Mouse (Mus musculus) kidney, adult 2 months (tissue): Measurements from ENCODE around the gene Pfkm. TPM values are rescaled to one million over a fixed set of nuclear protein-coding genes. Genes with fewer than 3 reads are reported as not detected.

ENCODE experiments used
- DNase-seq: peaks from one replicate; pipeline ENCODE4 v3.0.0; 2021
- H3K27ac ChIP-seq: fragments of 200-500 bp; 2 replicates; pipeline ENCODE4 v1.5.1; 2012; ENCODE audit warnings: low read depth, low read length, control low read depth, inconsistent platforms; ENCODE audit not compliant: insufficient read depth
- H3K27me3 ChIP-seq: fragments of 200-500 bp; replicated peaks from 2 replicates; pipeline ENCODE4 v1.6.1; 2012; ENCODE audit warnings: mild to moderate bottlenecking, moderate library complexity, low read length, inconsistent platforms; ENCODE audit not compliant: control insufficient read depth, insufficient read depth
- H3K36me3 ChIP-seq: fragments of 200-500 bp; 2 replicates; pipeline ENCODE4 v1.6.1; 2012; ENCODE audit warnings: mild to moderate bottlenecking, moderate library complexity, low read length, inconsistent platforms; ENCODE audit not compliant: control insufficient read depth, insufficient read depth
- H3K4me1 ChIP-seq: fragments of 200-500 bp; 2 replicates; pipeline ENCODE4 v1.6.1; 2011; ENCODE audit warnings: low read length; ENCODE audit not compliant: control insufficient read depth, insufficient read depth
- H3K4me3 ChIP-seq: fragments of 200-500 bp; 2 replicates; pipeline ENCODE4 v1.5.1; 2011; ENCODE audit warnings: mild to moderate bottlenecking, low read depth, low read length, control low read depth; ENCODE audit not compliant: insufficient read depth
- CTCF ChIP-seq: fragments of 200-500 bp; conservative IDR thresholded peaks from 2 replicates; pipeline ENCODE4 v1.5.1; 2011; ENCODE audit warnings: low read depth, mild to moderate bottlenecking, control low read depth, low read length, moderate library complexity, mixed read lengths; ENCODE audit not compliant: insufficient read depth, insufficient read length
- POLR2A ChIP-seq: fragments of 200-500 bp; IDR thresholded peaks from one replicate; pipeline ENCODE4 v1.6.1; 2011; ENCODE audit warnings: low read depth, low read length, control low read depth
- WGBS: fragments of 180-500 bp; shearing (Covaris S2); methylation state at CpG from one replicate; pipeline ENCODE4 v1.1.7; 2018; 5-methylcytosine and 5-hydroxymethylcytosine counted together
- polyA plus RNA-seq: library from polyadenylated mRNA; depleted of rRNA; stranded (reverse); fragments of >200 nt; gene quantifications from 2 replicates; pipeline ENCODE4 v1.2.3, GENCODE M21; 2012

Gene Pfkm
- polyA plus RNA-seq, 1 experiment: 56.2 TPM

GRCm38 (mm10) chr15:98152916-98153315 lies 60.5 kb downstream of the Pfkm start:
- WGBS: 81% methylated on average over 7 of the region's 7 CpGs
- Histone ChIP-seq H3K4me3 (no peak overlapping the region), H3K36me3 (no peaks in the 10 kb centered on the region), H3K27ac (no peak overlapping the region), H3K4me1 (no peaks in the 10 kb centered on the region), H3K27me3 (no peaks in the 10 kb centered on the region)
- no peak for DNase-seq
- no peak for TF ChIP-seq POLR2A
- no peak for TF ChIP-seq CTCF

- TF ChIP-seq CTCF: peak; percentile 38
- no peak for TF ChIP-seq POLR2A
- Histone ChIP-seq H3K4me3 (no peak overlapping the region), H3K27ac (no peak overlapping the region), H3K4me1 (no peaks in the 10 kb centered on the region), H3K36me3 (no peaks in the 10 kb centered on the region), H3K27me3 (no peaks in the 10 kb centered on the region)
- 18% methylated on average over 3 of the region's 3 CpGs for WGBS
- DNase-seq: peak; percentile 43
These were observed 61.2 kb downstream of the Pfkm start for GRCm38 (mm10) chr15:98153625-98154024.

GRCm38 (mm10) chr15:98154146-98154545 lies 61.8 kb downstream of the Pfkm start:
- DNase-seq: no peak
- H3K4me1 ChIP-seq: no peaks in the 10 kb centered on the region
- WGBS: 57% methylated on average over 4 of the region's 4 CpGs

GRCm38 (mm10) chr15:98154631-98155030 lies 62.2 kb downstream of the Pfkm start:
- TF ChIP-seq POLR2A (no peak), CTCF (no peak)
- no peaks in the 10 kb centered on the region for H3K4me1 ChIP-seq
- H3K4me3 ChIP-seq: no peak overlapping the region
- WGBS: 81% methylated on average over 3 of the region's 3 CpGs
- no peaks in the 10 kb centered on the region for H3K27me3 ChIP-seq
- no peaks in the 10 kb centered on the region for H3K36me3 ChIP-seq
- no peak overlapping the region for H3K27ac ChIP-seq
- no peak for DNase-seq

More at GRCm38 (mm10) chr15:98154146-98154545, 61.8 kb downstream of the Pfkm start:
- Histone ChIP-seq H3K4me3 (no peak overlapping the region), H3K27me3 (no peaks in the 10 kb centered on the region), H3K36me3 (no peaks in the 10 kb centered on the region), H3K27ac (no peak overlapping the region)
- TF ChIP-seq CTCF (no peak), POLR2A (no peak)

GRCm38 (mm10) chr15:98155272-98155671 lies 62.9 kb downstream of the Pfkm start:
- Histone ChIP-seq H3K27ac (no peak overlapping the region), H3K36me3 (no peaks in the 10 kb centered on the region), H3K4me3 (no peak overlapping the region), H3K4me1 (no peaks in the 10 kb centered on the region), H3K27me3 (no peaks in the 10 kb centered on the region)
- DNase-seq: no peak
- WGBS: 92% methylated on average over 5 of the region's 5 CpGs
- TF ChIP-seq POLR2A (no peak), CTCF (no peak)

GRCm38 (mm10) chr15:98155944-98156343 lies 63.6 kb downstream of the Pfkm start:
- 66% methylated on average over 4 of the region's 4 CpGs for WGBS

GRCm38 (mm10) chr15:98157253-98157652 lies 64.9 kb downstream of the Pfkm start:
- TF ChIP-seq CTCF (no peak), POLR2A (no peak)
- WGBS: 84% methylated on average over 1 of the region's 1 CpGs
- no peaks in the 10 kb centered on the region; the same call in 1 of the 2 replicates for H3K4me1 ChIP-seq
- no peak for DNase-seq
- no peak overlapping the region for H3K27ac ChIP-seq
- H3K36me3 ChIP-seq: no peaks in the 10 kb centered on the region
- H3K4me3 ChIP-seq: no peak overlapping the region
- H3K27me3 ChIP-seq: no peaks in the 10 kb centered on the region

More at GRCm38 (mm10) chr15:98155944-98156343, 63.6 kb downstream of the Pfkm start:
- DNase-seq: peak; percentile 39
- H3K36me3 ChIP-seq: no peaks in the 10 kb centered on the region
- TF ChIP-seq POLR2A: no peak
- TF ChIP-seq CTCF: no peak
- H3K27ac ChIP-seq: no peak overlapping the region
- no peaks in the 10 kb centered on the region; the same call in 1 of the 2 replicates for H3K4me1 ChIP-seq
- no peak overlapping the region for H3K4me3 ChIP-seq
- H3K27me3 ChIP-seq: no peaks in the 10 kb centered on the region

- Histone ChIP-seq H3K4me3 (no peak overlapping the region), H3K27me3 (no peaks in the 10 kb centered on the region), H3K27ac (no peak overlapping the region), H3K36me3 (no peaks in the 10 kb centered on the region), H3K4me1 (no peaks in the 10 kb centered on the region; the same call in 1 of the 2 replicates)
- no peak for TF ChIP-seq CTCF
- no peak for TF ChIP-seq POLR2A
- DNase-seq: no peak
- 74% methylated on average over 19 of the region's 19 CpGs for WGBS
These were observed 68.8 kb downstream of the Pfkm start for GRCm38 (mm10) chr15:98161026-98161805.
